Mouse (Mus musculus) spleen, adult 2 months (tissue): Measurements from ENCODE around the gene Gls2. TPM values are rescaled to one million over a fixed set of nuclear protein-coding genes. Genes with fewer than 3 reads are reported as not detected.
"Not testable (repeated sequence)": the region's sequence is repeated elsewhere in the genome, so short reads cannot be mapped to it uniquely, and the experiment has no call there.

ENCODE experiments used
- DNase-seq, 2 experiments: peaks; one replicate each; pipeline versions ENCODE4 v3.0.0 to v3.0.0-alpha.2; 2012 to 2021; ENCODE audit warnings: low spot score in 2 of 2, low read depth in 1 of 2
- H3K27ac ChIP-seq: fragments of 200-500 bp; 2 replicates; pipeline ENCODE4 v1.5.1; 2012; ENCODE audit warnings: low read length, inconsistent platforms; ENCODE audit not compliant: insufficient read depth
- H3K27me3 ChIP-seq: fragments of 200-500 bp; 2 replicates; pipeline ENCODE4 v1.6.1; 2012; ENCODE audit warnings: mild to moderate bottlenecking, moderate library complexity, low read length, inconsistent platforms; ENCODE audit not compliant: control insufficient read depth, insufficient read depth
- H3K36me3 ChIP-seq: fragments of 200-500 bp; 2 replicates; pipeline ENCODE4 v1.6.1; 2012; ENCODE audit warnings: mild to moderate bottlenecking, low read length, inconsistent platforms; ENCODE audit not compliant: control insufficient read depth, insufficient read depth
- H3K4me1 ChIP-seq: fragments of 200-500 bp; 2 replicates; pipeline ENCODE4 v1.6.1; 2011; ENCODE audit warnings: inconsistent platforms; ENCODE audit not compliant: control insufficient read depth, insufficient read depth, insufficient read length
- H3K4me3 ChIP-seq: fragments of 200-500 bp; 2 replicates; pipeline ENCODE4 v1.5.1; 2011; ENCODE audit warnings: mild to moderate bottlenecking, inconsistent platforms; ENCODE audit not compliant: insufficient read depth, insufficient read length; ENCODE audit errors: extremely low read depth
- CTCF ChIP-seq: fragments of 200-500 bp; IDR thresholded peaks from 2 replicates; pipeline ENCODE4 v1.5.1; 2011; ENCODE audit warnings: mild to moderate bottlenecking, inconsistent platforms; ENCODE audit not compliant: insufficient read depth, insufficient read length, insufficient replicate concordance; ENCODE audit errors: extremely low read depth
- POLR2A ChIP-seq: fragments of 200-500 bp; IDR thresholded peaks from 2 replicates; pipeline ENCODE4 v1.6.1; 2011; ENCODE audit warnings: low read depth, low read length, inconsistent platforms
- WGBS: fragments of 180-500 bp; shearing (Covaris S2); methylation state at CpG from one replicate; pipeline ENCODE4 v1.1.7; 2018; 5-methylcytosine and 5-hydroxymethylcytosine counted together
- polyA plus RNA-seq: library from polyadenylated mRNA; depleted of rRNA; stranded (reverse); fragments of >200 nt; gene quantifications from 2 replicates; pipeline ENCODE4 v1.2.3, GENCODE M21; 2012

Gene Gls2
- polyA plus RNA-seq, 1 experiment = 4.7 TPM

DNA sequence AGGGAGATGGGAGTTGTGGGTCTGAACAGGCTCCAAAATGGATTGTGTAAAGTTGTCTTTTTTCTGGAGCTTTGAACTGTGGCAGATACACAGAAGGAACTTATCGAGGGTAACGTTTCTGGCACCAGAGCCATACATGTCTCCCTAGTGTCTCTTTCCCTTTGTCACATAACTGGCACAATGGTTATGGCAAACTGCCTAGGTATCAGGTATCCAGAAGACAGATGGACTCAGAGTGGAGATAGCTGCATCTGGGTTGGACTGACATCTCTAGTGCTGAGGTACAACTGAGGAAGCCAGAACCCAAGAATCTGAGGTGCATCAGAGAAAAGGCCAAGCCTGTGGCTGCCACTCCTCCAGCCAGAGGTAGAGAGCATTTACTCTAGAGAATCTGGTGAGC is 15.9 kb downstream of the Gls2 start:
- no peak overlapping the region for H3K27ac ChIP-seq
- DNase-seq = no peak
- H3K4me1 ChIP-seq = no peaks in the 10 kb centered on the region; the same call in 1 of the 2 replicates
- peaks cover 2% of the 10 kb centered on the region; the same call in 1 of the 2 replicates for H3K36me3 ChIP-seq
- TF ChIP-seq CTCF = no peak
- TF ChIP-seq POLR2A = no peak
- H3K27me3 ChIP-seq = no peaks in the 10 kb centered on the region
- H3K4me3 ChIP-seq = no peak overlapping the region
- 73% methylated on average over 2 of the region's 2 CpGs for WGBS

DNA sequence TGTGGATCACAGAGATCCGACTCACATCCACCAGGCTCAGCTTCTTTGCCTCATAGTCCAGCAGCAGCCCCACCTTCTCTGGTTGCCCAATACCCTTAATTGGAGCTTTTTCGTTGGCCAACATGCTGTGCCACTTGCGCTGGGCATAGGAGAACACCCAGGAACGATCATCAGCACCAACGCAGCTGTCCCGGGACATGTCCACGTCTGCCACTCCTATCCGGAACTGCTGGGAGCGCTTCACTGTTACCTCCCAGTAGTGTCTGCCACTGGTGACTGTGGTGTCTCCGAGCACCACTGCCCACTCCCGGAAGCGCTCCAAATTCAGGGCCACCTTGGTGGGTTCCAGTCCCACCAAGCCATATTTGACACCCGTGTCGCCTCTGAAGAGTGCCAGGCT is 16.7 kb downstream of the Gls2 start:
- Histone ChIP-seq H3K27me3 (no peaks in the 10 kb centered on the region), H3K27ac (no peak overlapping the region), H3K4me1 (no peaks in the 10 kb centered on the region; the same call in 1 of the 2 replicates), H3K4me3 (peak overlapping the region; percentile 82), H3K36me3 (peaks cover 2% of the 10 kb centered on the region; the same call in 1 of the 2 replicates)
- DNase-seq = no peak
- 25% methylated on average over 14 of the region's 14 CpGs for WGBS
- TF ChIP-seq POLR2A = no peak
- no peak for TF ChIP-seq CTCF

DNA sequence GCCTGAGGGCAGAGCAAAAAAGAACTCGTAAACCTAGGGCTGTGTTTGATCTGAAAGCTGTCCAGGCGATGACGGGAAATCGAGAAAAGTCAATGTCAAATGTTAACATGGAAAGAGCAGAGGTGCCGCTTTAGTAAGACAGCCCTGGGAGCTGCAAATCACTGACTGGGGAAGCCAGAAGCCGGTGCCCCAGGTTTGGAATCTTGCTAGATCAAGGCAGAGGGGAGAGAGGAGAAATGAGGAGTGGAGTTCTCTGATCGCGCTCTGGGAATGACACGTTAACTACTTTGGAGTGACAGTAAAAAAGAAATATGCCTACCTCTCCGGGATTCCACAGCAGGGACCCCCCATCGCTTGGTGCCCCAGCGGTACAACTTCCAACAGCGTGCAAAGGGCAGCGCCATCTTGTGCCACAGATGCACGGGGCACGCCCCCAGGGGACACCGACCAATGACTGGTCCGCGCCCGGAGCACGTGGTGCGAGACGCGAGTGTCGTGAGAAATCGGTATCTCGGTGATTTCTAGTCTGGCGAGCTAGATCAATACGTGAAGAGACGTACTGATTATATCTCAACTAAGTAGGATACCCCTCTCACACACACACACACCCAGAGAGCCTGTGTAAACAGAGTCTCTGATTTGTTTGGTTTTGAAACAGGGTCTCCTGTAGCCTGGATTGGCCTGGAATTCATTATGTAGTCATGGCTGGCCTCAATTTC is 17.3 kb downstream of the Gls2 start, which contains the start of gene Spryd4:
Gene Spryd4, minus strand, starts transcription at position 418 of the 719 bp plus-strand sequence.
- under 1% methylated on average over 30 of the region's 30 CpGs for WGBS
- TF ChIP-seq POLR2A = no peak
- no peak for TF ChIP-seq CTCF
- H3K4me1 ChIP-seq = no peaks in the 10 kb centered on the region; the same call in 1 of the 2 replicates
- peak; percentile 76 to 88 for DNase-seq
- peak within 1 kb of the TSS; percentile 82 for H3K4me3 ChIP-seq
- peaks cover 2% of the 10 kb centered on the region; the same call in 1 of the 2 replicates for H3K36me3 ChIP-seq
- no peak within 1 kb of the TSS for H3K27ac ChIP-seq
- H3K27me3 ChIP-seq = no peaks in the 10 kb centered on the region

DNA sequence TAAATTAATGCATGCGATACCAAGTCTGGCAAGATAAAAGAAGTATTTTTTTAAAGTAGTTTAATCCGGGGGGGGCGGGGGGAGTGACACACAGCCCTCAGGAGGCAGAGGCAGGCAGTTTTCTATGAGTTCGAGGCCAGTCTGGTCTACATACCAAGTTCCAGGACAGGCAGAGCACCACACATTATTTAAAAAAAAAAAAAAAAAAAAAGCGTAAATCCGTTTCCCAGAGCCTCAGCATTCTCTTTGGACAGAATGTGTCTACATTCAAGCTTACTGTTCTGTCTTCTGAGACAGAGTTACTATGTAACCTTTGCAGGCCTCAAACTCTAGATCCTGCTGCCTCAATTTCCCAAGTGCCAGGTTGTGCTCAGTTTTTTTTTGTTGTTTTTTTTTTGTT is 17.9 kb downstream of the Gls2 start:
- H3K4me3 ChIP-seq = peak overlapping the region; percentile 82; the same call in 1 of the 2 replicates
- no peak for DNase-seq
- H3K27ac ChIP-seq = no peak overlapping the region
- H3K27me3 ChIP-seq = no peaks in the 10 kb centered on the region
- TF ChIP-seq POLR2A (no peak), CTCF (no peak)
- WGBS = 50% methylated on average over 6 of the region's 6 CpGs
- no peaks in the 10 kb centered on the region; the same call in 1 of the 2 replicates for H3K36me3 ChIP-seq
- H3K4me1 ChIP-seq = no peaks in the 10 kb centered on the region; the same call in 1 of the 2 replicates

- no peaks in the 10 kb centered on the region; the same call in 1 of the 2 replicates for H3K4me1 ChIP-seq
- H3K27ac ChIP-seq = no peak overlapping the region
- WGBS = 1% methylated on average over 18 of the region's 18 CpGs
- TF ChIP-seq POLR2A (no peak), CTCF (peak; percentile 54; the same call in 1 of the 2 replicates)
- peak; percentile 66 to 67 for DNase-seq
- no peaks in the 10 kb centered on the region for H3K27me3 ChIP-seq
- no peaks in the 10 kb centered on the region; the same call in 1 of the 2 replicates for H3K36me3 ChIP-seq
- peak overlapping the region; percentile 46 for H3K4me3 ChIP-seq
Observed at GRCm38 (mm10) chr10:128212871-128213323, 18.6 kb downstream of the Gls2 start.

- H3K27me3 ChIP-seq, DNase-seq, H3K27ac ChIP-seq, H3K4me1 ChIP-seq, H3K36me3 ChIP-seq, H3K4me3 ChIP-seq: not testable (repeated sequence)
- 94% methylated on average over 4 of the region's 4 CpGs for WGBS
Observed at GRCm38 (mm10) chr10:128214112-128214511, 19.9 kb downstream of the Gls2 start.

- H3K4me1 ChIP-seq = no peaks in the 10 kb centered on the region; the same call in 1 of the 2 replicates
- no peaks in the 10 kb centered on the region; the same call in 1 of the 2 replicates for H3K36me3 ChIP-seq
- WGBS = 80% methylated on average over 5 of the region's 5 CpGs
- H3K27me3 ChIP-seq = no peaks in the 10 kb centered on the region
- H3K27ac ChIP-seq = no peak overlapping the region
- H3K4me3 ChIP-seq = no peak overlapping the region
- no peak for TF ChIP-seq CTCF
- no peak for TF ChIP-seq POLR2A
- DNase-seq = no peak
Observed at GRCm38 (mm10) chr10:128214981-128215380, 20.7 kb downstream of the Gls2 start.
